Mouse (Mus musculus) kidney, adult 2 months (tissue): ENCODE data around the gene Nos1. TPM values are rescaled to one million over a fixed set of nuclear protein-coding genes. Genes with fewer than 3 reads are reported as not detected.
A peak's percentile ranks its signal among the peaks of the same experiment; 100 is the strongest.

ENCODE experiments used
- DNase-seq: peaks from one replicate; pipeline ENCODE4 v3.0.0; 2021
- H3K27ac ChIP-seq: fragments of 200-500 bp; 2 replicates; pipeline ENCODE4 v1.5.1; 2012; ENCODE audit warnings: low read depth, low read length, control low read depth, inconsistent platforms; ENCODE audit not compliant: insufficient read depth
- H3K27me3 ChIP-seq: fragments of 200-500 bp; replicated peaks from 2 replicates; pipeline ENCODE4 v1.6.1; 2012; ENCODE audit warnings: mild to moderate bottlenecking, moderate library complexity, low read length, inconsistent platforms; ENCODE audit not compliant: control insufficient read depth, insufficient read depth
- H3K36me3 ChIP-seq: fragments of 200-500 bp; 2 replicates; pipeline ENCODE4 v1.6.1; 2012; ENCODE audit warnings: mild to moderate bottlenecking, moderate library complexity, low read length, inconsistent platforms; ENCODE audit not compliant: control insufficient read depth, insufficient read depth
- H3K4me1 ChIP-seq: fragments of 200-500 bp; 2 replicates; pipeline ENCODE4 v1.6.1; 2011; ENCODE audit warnings: low read length; ENCODE audit not compliant: control insufficient read depth, insufficient read depth
- H3K4me3 ChIP-seq: fragments of 200-500 bp; 2 replicates; pipeline ENCODE4 v1.5.1; 2011; ENCODE audit warnings: mild to moderate bottlenecking, low read depth, low read length, control low read depth; ENCODE audit not compliant: insufficient read depth
- CTCF ChIP-seq: fragments of 200-500 bp; conservative IDR thresholded peaks from 2 replicates; pipeline ENCODE4 v1.5.1; 2011; ENCODE audit warnings: low read depth, mild to moderate bottlenecking, control low read depth, low read length, moderate library complexity, mixed read lengths; ENCODE audit not compliant: insufficient read depth, insufficient read length
- POLR2A ChIP-seq: fragments of 200-500 bp; IDR thresholded peaks from one replicate; pipeline ENCODE4 v1.6.1; 2011; ENCODE audit warnings: low read depth, low read length, control low read depth
- WGBS: fragments of 180-500 bp; shearing (Covaris S2); methylation state at CpG from one replicate; pipeline ENCODE4 v1.1.7; 2018; 5-methylcytosine and 5-hydroxymethylcytosine counted together
- polyA plus RNA-seq: library from polyadenylated mRNA; depleted of rRNA; stranded (reverse); fragments of >200 nt; gene quantifications from 2 replicates; pipeline ENCODE4 v1.2.3, GENCODE M21; 2012

Gene Nos1
- polyA plus RNA-seq, 1 experiment, result 0.67 TPM

GRCm38 (mm10) chr5:117969681-117970427 is 189.0 kb downstream of the Nos1 start:
- no peak overlapping the region for H3K4me3 ChIP-seq
- H3K36me3 ChIP-seq, result no peaks in the 10 kb centered on the region
- peaks cover 4% of the 10 kb centered on the region for H3K4me1 ChIP-seq
- DNase-seq, result no peak
- TF ChIP-seq CTCF (no peak), POLR2A (no peak)
- no peaks in the 10 kb centered on the region for H3K27me3 ChIP-seq
- WGBS, result 83% methylated on average over 10 of the region's 10 CpGs
- H3K27ac ChIP-seq, result no peak overlapping the region

DNA sequence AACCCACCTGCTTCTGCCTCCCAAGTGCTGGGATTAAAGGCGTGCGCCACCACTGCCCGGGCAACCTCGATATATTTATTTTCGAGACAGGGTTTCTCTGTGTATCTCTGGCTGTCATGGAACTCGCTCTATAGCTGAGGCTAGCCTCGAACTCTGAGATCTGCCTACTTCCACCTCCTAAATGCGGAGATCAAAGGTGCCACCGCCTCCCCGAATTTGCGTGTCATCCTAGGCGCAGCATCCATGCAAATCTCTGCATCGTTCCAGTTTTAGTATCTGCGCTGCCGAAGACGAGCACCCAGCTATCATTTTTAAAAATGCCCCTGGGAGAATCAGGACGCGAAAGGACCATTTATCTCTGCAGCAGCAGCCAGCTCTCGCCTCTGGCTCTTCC is 195.4 kb downstream of the Nos1 start:
- TF ChIP-seq POLR2A (no peak), CTCF (no peak)
- 22% methylated on average over 19 of the region's 19 CpGs for WGBS
- no peaks in the 10 kb centered on the region for H3K36me3 ChIP-seq
- DNase-seq, result no peak
- H3K27ac ChIP-seq, result no peak overlapping the region
- H3K4me1 ChIP-seq, result peaks cover 14% of the 10 kb centered on the region; the same call in 1 of the 2 replicates
- peak overlapping the region; percentile 48 for H3K4me3 ChIP-seq
- no peaks in the 10 kb centered on the region for H3K27me3 ChIP-seq

GRCm38 (mm10) chr5:117976657-117977500 is 196.0 kb downstream of the Nos1 start, which contains the start of gene Fbxo21:
TSS of gene Fbxo21 (plus strand) at chr5:117976730.
- under 1% methylated on average over 88 of the region's 88 CpGs for WGBS
- Histone ChIP-seq H3K4me1 (peaks cover 14% of the 10 kb centered on the region; the same call in 1 of the 2 replicates), H3K36me3 (no peaks in the 10 kb centered on the region), H3K27ac (peak within 1 kb of the TSS; percentile 52), H3K4me3 (peak within 1 kb of the TSS; percentile 97), H3K27me3 (no peaks in the 10 kb centered on the region)
- peak; percentile 98 for DNase-seq
- TF ChIP-seq POLR2A (peak; percentile 56), CTCF (no peak)

DNA sequence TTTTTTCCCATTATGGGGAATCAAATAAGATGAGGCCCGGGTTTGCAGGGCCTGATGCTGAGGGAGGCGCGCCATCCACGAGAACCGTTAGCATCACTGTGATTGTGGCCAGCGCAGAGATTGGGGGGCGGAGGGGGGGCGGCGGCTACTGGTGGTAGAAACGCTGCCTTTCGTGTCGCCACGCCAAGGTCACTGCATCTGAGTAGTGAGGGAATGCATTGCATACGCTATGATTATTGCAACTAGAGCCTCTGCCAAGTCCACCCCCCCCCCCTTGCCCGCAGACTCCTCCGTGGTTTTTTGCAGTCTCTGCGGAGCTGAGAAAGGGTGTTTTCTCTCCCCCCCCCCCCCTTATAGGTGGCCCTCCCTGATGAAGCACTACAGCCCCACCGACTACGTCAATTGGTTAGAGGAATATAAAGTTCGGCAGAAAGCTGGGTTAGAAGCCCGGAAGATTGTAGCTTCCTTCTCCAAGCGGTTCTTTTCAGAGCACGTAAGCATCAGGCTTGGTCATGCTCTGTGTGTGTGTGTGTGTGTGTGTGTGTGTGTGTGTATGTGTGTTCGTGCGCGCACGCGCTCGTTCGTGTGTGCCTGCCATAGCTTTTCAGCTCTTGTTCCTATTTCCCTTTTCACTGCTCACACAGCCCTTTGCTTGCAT is 196.8 kb downstream of the Nos1 start:
- H3K27me3 ChIP-seq, result no peaks in the 10 kb centered on the region
- WGBS, result 21% methylated on average over 30 of the region's 30 CpGs
- no peak for DNase-seq
- H3K27ac ChIP-seq, result no peak overlapping the region
- H3K4me3 ChIP-seq, result peak overlapping the region; percentile 97
- peaks cover 14% of the 10 kb centered on the region; the same call in 1 of the 2 replicates for H3K4me1 ChIP-seq
- no peak for TF ChIP-seq CTCF
- no peak for TF ChIP-seq POLR2A
- no peaks in the 10 kb centered on the region for H3K36me3 ChIP-seq

GRCm38 (mm10) chr5:117978159-117978697 is 197.4 kb downstream of the Nos1 start:
- DNase-seq, result no peak
- peak overlapping the region; percentile 36 for H3K27ac ChIP-seq
- WGBS, result 64% methylated on average over 17 of the region's 17 CpGs
- no peaks in the 10 kb centered on the region for H3K36me3 ChIP-seq
- H3K4me3 ChIP-seq, result peak overlapping the region; percentile 97; the same call in 1 of the 2 replicates
- no peaks in the 10 kb centered on the region for H3K27me3 ChIP-seq
- no peak for TF ChIP-seq POLR2A
- no peak for TF ChIP-seq CTCF
- H3K4me1 ChIP-seq, result peaks cover 14% of the 10 kb centered on the region; the same call in 1 of the 2 replicates

GRCm38 (mm10) chr5:117979082-117979481 is 198.2 kb downstream of the Nos1 start:
- no peaks in the 10 kb centered on the region for H3K27me3 ChIP-seq
- H3K36me3 ChIP-seq, result no peaks in the 10 kb centered on the region
- H3K4me3 ChIP-seq, result no peak overlapping the region
- H3K27ac ChIP-seq, result no peak overlapping the region
- 42% methylated on average over 5 of the region's 5 CpGs for WGBS
- peak; percentile 42 for DNase-seq
- TF ChIP-seq POLR2A (no peak), CTCF (no peak)
- H3K4me1 ChIP-seq, result peaks cover 14% of the 10 kb centered on the region; the same call in 1 of the 2 replicates
